Mouse (Mus musculus) bone marrow, adult 2 months (tissue): ENCODE results near the gene Rbm34. TPM values are rescaled to one million over a fixed set of nuclear protein-coding genes. Genes with fewer than 3 reads are reported as not detected.

Experiments used
- H3K27ac ChIP-seq: fragments of 200-500 bp; 2 replicates; pipeline ENCODE4 v1.5.1; 2012; ENCODE audit warnings: low read depth, mild to moderate bottlenecking, control low read depth, inconsistent platforms, low read length; ENCODE audit not compliant: control insufficient read depth, poor library complexity, insufficient read depth
- H3K4me1 ChIP-seq: fragments of 200-500 bp; 2 replicates; pipeline ENCODE4 v1.6.1; 2011; ENCODE audit warnings: low read length; ENCODE audit not compliant: control insufficient read depth, insufficient read depth
- H3K4me3 ChIP-seq: fragments of 200-500 bp; replicated peaks from 2 replicates; pipeline ENCODE3; 2011; ENCODE audit warnings: mild to moderate bottlenecking, low read depth, low read length, control low read depth; ENCODE audit not compliant: control insufficient read depth
- CTCF ChIP-seq: fragments of 200-500 bp; IDR thresholded peaks from 2 replicates; pipeline ENCODE4 v1.5.1; 2011; ENCODE audit warnings: low read length, control low read depth; ENCODE audit not compliant: control insufficient read depth, insufficient read depth
- POLR2A ChIP-seq: fragments of 200-500 bp; IDR thresholded peaks from 2 replicates; pipeline ENCODE4 v1.6.1; 2011; ENCODE audit warnings: low read depth, mild to moderate bottlenecking, control low read depth, low read length, borderline replicate concordance; ENCODE audit not compliant: control insufficient read depth
- WGBS: fragments of 180-500 bp; shearing (Covaris S2); methylation state at CpG from one replicate; pipeline ENCODE4 v1.1.7; 2018; 5-methylcytosine and 5-hydroxymethylcytosine counted together
- polyA plus RNA-seq: library from polyadenylated mRNA; stranded (reverse); fragments of >200 nt; gene quantifications from 2 replicates; pipeline ENCODE4 v1.2.4, GENCODE M21; 2011; ENCODE audit warnings: low replicate concordance; ENCODE audit not compliant: missing spikeins, insufficient read depth, insufficient read length

Gene Rbm34
- polyA plus RNA-seq, 1 experiment = 17.9 TPM

DNA sequence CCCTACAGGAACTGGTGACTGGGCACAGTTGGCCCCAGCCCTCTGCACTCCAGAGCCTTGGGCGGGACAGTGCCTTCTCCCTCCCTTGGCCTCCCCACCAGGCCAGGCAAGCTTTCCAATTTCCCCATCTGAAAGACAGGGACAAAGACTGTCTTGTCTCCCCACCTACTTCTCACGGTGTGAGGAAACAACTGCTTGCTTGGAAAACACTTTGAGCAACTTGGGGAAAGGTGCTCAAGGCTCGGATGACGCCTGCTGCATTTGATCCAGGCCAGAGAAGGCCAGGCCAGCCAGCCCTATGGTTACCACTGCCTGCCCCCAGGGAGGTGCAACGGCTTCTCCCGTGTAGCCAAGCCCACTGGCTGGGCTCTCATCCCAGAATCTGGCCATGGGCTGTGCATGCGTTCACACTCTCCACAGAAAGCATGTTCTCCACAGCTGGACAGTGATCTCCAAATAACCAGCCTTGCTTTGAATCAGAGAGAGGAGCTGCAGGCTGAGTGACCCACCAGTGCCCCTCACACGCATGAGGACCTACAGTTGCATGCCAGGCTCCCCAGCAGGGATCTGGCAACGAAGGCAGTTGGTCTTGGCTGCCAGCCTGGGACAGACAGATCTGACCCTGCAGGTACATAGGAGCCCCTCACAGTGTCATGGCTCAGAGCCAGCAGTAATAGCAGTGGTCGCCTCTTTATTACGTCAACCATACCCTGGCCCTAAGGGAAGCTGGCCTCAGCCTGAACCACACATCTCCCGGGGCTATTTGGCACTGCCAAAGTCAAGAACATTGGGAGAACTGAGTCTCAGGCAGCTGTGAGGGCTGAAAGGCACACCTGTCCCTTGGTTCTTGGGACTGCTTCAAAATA is 57.4 kb downstream of the Rbm34 start:
- peaks cover 8% of the 10 kb centered on the region; the same call in 1 of the 2 replicates for H3K4me1 ChIP-seq
- WGBS = 70% methylated on average over 12 of the region's 12 CpGs
- H3K4me3 ChIP-seq = no peak overlapping the region
- TF ChIP-seq POLR2A (no peak), CTCF (no peak)
- H3K27ac ChIP-seq = no peak overlapping the region; the same call in 1 of the 2 replicates

GRCm38 (mm10) chr8:126909371-126909802 is 61.5 kb downstream of the Rbm34 start:
- 52% methylated on average over 10 of the region's 10 CpGs for WGBS
- no peak for TF ChIP-seq CTCF
- no peak for TF ChIP-seq POLR2A
- Histone ChIP-seq H3K4me1 (peaks cover 7% of the 10 kb centered on the region; the same call in 1 of the 2 replicates), H3K27ac (no peak overlapping the region), H3K4me3 (no peak overlapping the region)

GRCm38 (mm10) chr8:126908805-126909204 is 62.1 kb downstream of the Rbm34 start:
- 22% methylated on average over 6 of the region's 6 CpGs for WGBS
- no peak overlapping the region for H3K4me3 ChIP-seq
- no peak overlapping the region for H3K27ac ChIP-seq
- peak; percentile 46; the same call in 1 of the 2 replicates for TF ChIP-seq CTCF
- TF ChIP-seq POLR2A = no peak
- H3K4me1 ChIP-seq = peaks cover 7% of the 10 kb centered on the region; the same call in 1 of the 2 replicates

GRCm38 (mm10) chr8:126907968-126908367 is 62.9 kb downstream of the Rbm34 start:
- peaks cover 7% of the 10 kb centered on the region; the same call in 1 of the 2 replicates for H3K4me1 ChIP-seq

DNA sequence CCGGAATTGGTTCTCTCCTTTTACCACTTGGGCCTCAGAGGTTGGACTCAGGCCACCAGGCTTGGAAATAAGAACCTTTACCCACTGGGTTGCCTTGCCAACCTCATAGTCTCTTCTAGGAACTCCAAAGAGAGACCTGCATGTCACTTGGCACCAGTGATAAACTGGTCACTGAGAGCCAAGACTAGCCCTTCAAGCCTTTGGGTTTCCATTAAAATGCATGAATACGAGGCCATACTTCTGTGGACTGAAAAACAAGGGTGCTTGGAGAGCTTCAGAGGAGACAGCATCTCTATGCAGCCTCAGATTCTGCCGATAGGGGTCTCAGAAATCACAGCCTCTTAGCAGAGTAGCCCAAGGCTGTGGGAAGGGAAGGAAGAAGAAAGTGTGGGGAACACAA is 63.5 kb downstream of the Rbm34 start:
- 83% methylated on average over 3 of the region's 3 CpGs for WGBS
- H3K4me1 ChIP-seq = peaks cover 7% of the 10 kb centered on the region; the same call in 1 of the 2 replicates
- H3K4me3 ChIP-seq = no peak overlapping the region
- no peak for TF ChIP-seq POLR2A
- no peak for TF ChIP-seq CTCF
- H3K27ac ChIP-seq = no peak overlapping the region

More at GRCm38 (mm10) chr8:126907968-126908367, 62.9 kb downstream of the Rbm34 start:
- TF ChIP-seq CTCF = no peak
- no peak for TF ChIP-seq POLR2A
- Histone ChIP-seq H3K27ac (no peak overlapping the region), H3K4me3 (no peak overlapping the region)
- WGBS = 86% methylated on average over 9 of the region's 9 CpGs

DNA sequence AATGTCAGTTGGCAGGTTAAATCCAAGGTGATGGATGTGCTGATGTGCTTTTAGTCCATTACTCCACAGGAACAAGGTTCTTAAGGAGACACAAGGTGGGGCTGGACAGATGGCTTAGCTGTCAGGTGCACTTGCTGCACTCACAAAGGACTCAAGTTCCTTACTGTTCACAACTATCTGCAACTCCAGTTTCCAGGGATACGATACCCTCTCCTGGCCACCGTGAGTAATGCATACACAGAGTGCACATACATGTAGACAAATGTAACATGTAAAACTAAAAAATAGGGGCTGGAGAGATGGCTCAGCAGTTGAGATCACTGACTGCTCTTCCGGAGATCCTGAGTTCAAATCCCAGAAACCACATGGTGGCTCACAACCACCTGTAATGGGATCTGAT is 65.5 kb downstream of the Rbm34 start:
- peaks cover 10% of the 10 kb centered on the region for H3K4me1 ChIP-seq
- H3K4me3 ChIP-seq = no peak overlapping the region
- TF ChIP-seq CTCF (no peak), POLR2A (no peak)
- WGBS = 92% methylated on average over 3 of the region's 3 CpGs
- H3K27ac ChIP-seq = no peak overlapping the region

DNA sequence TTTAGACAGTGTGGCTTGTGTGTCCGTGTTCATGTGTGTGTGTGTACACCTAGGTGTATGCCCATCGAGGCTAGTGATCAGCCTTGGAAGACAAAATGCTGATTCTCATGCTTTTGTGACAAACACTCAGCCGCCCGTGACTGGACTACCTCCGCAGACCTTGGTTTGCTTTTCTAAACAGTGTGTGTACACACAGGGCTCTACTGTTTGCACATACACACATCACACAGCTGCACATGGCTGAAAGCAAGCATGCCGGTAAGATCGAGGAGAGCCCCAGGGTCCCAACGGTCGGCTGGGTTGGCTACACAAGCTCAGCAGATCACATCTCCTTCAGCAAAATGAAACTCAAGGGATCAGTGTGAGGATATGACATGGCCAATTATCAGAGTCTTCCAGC is 66.9 kb downstream of the Rbm34 start:
- 83% methylated on average over 9 of the region's 9 CpGs for WGBS
- no peak for TF ChIP-seq CTCF
- no peak for TF ChIP-seq POLR2A
- Histone ChIP-seq H3K27ac (no peak overlapping the region), H3K4me1 (peaks cover 11% of the 10 kb centered on the region), H3K4me3 (no peak overlapping the region)

GRCm38 (mm10) chr8:126903224-126903895 is 67.5 kb downstream of the Rbm34 start:
- WGBS = 83% methylated on average over 9 of the region's 9 CpGs
- peaks cover 7% of the 10 kb centered on the region for H3K4me1 ChIP-seq
- H3K4me3 ChIP-seq = no peak overlapping the region
- no peak for TF ChIP-seq CTCF
- H3K27ac ChIP-seq = no peak overlapping the region

DNA sequence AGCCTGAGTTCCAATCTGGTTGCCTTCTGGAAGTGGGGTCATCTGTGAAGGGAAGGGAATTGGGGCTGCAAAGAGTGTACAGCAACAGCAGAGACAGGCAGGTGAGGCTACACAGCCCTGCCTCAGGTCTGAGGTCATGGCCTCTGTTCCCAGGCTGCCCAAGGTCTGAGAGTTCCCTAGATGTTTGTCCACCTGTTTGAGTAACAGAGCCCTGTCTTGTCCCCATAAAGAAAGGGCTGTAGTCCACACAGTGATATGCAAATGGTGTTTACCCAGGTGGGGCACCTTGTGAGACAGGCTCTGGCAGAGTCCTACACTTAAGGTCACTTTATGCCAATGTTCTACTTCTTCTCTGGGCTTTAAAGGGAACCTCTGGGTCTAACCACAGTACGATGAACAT is 69.3 kb downstream of the Rbm34 start:
- TF ChIP-seq CTCF (no peak), POLR2A (no peak)
- Histone ChIP-seq H3K4me1 (peaks cover 7% of the 10 kb centered on the region), H3K4me3 (no peak overlapping the region), H3K27ac (no peak overlapping the region)
- 12% methylated on average over 1 of the region's 1 CpGs for WGBS
